Mouse (Mus musculus): ENCODE measurements around the gene Slc26a1. TPM values are rescaled to one million over a fixed set of nuclear protein-coding genes. Genes with fewer than 3 reads are reported as not detected.

Gene Slc26a1
- 0.62 and 0.99 TPM in 2 replicates for polyA plus RNA-seq (2015; fragmentation: Nextera tagmentation; extraction: Ambion mirVana)

DNA sequence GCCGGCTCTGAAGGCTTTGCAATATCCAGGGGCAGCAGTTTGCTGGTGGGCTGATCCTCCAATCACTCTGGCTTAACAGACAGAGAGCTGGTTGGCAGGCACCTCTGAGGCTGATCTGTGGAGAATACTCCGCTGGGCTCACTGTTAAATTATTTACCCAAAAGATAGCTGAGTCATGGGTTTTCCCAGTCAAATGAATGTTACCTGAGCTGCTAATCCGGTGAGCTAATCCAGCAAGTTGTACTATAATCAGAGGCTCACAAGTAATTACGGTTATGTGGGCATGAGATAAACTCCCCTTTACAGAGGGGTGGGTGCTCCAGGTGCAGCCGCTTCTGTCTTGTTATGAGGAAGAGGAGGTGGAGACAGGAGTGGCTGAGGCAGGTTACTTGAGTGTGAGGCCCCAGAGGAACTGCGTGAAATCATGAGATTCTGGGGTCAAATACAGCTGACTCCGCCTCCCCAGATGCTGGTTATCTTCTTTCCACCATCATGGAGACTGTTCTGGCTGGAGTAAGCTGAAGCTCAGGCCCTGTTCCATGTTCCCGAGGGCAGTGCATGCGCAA, at the start of gene Slc26a1:
Gene Slc26a1 (minus strand): TSS at position 319 of the 566 bp plus-strand sequence.
- no peaks in the 10 kb centered on the region for H3K9me3 ChIP-seq
- H3K4me1 ChIP-seq = peaks cover 21% of the 10 kb centered on the region
- no peak within 1 kb of the TSS for H3K4me2 ChIP-seq
- peaks cover 31% of the 10 kb centered on the region for H3K36me3 ChIP-seq
- no peak within 1 kb of the TSS for H3K4me3 ChIP-seq
- WGBS = 69% methylated on average over 9 of the region's 9 CpGs
- H3K27me3 ChIP-seq (replicated peaks) = no peaks in the 10 kb centered on the region
- H3K9ac ChIP-seq = no peak within 1 kb of the TSS; the same call in 1 of the 2 replicates
- H3K27ac ChIP-seq (replicated peaks) = no peak within 1 kb of the TSS
- ATAC-seq (ENCODE audit: extremely low read depth, insufficient number of reproducible peaks, low FRiP score, low TSS enrichment) = no peak

DNA sequence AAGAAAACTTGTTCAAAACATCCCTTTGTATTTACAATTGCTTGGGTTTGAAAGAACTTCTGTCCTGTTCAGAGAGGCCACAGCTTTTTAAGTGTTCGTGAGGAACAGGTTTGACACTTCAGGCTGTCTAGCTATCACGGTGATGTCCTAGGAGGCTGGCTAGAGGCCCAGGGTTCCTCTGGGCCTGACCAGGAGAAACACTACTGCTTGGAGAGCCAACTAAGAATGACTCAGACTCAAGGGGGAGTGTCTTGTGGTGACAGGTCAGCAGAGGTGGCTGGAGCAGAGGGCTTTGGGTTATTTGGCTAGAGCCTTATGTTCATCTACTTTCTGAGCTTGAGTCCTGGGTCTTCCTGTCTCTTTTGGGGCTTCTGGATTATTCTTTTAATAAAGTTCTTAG, 48.6 kb upstream of the Slc26a1 start:
- Histone ChIP-seq H3K9me3 (no peaks in the 10 kb centered on the region), H3K4me1 (peaks cover 11% of the 10 kb centered on the region), H3K4me3 (no peak overlapping the region), H3K27ac (replicated peaks) (no peak overlapping the region), H3K9ac (no peak overlapping the region), H3K27me3 (replicated peaks) (no peaks in the 10 kb centered on the region), H3K36me3 (no peaks in the 10 kb centered on the region), H3K4me2 (no peak overlapping the region)
- no peak for ATAC-seq (ENCODE audit: extremely low read depth, insufficient number of reproducible peaks, low FRiP score, low TSS enrichment)
- 24% methylated on average over 2 of the region's 2 CpGs for WGBS

DNA sequence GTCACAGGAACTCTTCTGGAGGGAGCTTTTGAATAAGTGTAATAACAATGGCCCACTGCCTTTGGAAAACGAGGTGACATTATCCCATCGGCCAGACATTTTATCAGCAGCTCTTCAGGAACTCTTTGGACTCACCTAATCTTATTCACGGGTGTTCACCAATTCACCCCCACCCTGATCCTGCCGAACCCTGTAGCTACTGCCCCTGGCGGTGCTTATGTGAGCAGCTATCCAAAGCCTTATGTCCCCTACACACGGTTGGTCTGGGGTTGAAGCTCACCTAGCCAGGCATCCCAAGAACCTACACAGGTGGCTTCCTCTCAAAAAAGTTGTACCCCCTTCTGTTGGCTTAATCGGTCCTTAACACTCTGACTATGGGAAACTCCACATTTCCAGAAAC, 44.4 kb upstream of the Slc26a1 start:
- Histone ChIP-seq H3K9ac (no peak overlapping the region), H3K4me2 (no peak overlapping the region), H3K4me3 (no peak overlapping the region), H3K27me3 (replicated peaks) (no peaks in the 10 kb centered on the region), H3K27ac (replicated peaks) (no peak overlapping the region), H3K36me3 (no peaks in the 10 kb centered on the region), H3K9me3 (no peaks in the 10 kb centered on the region), H3K4me1 (peaks cover 27% of the 10 kb centered on the region)
- 46% methylated on average over 7 of the region's 7 CpGs for WGBS
- ATAC-seq (ENCODE audit: extremely low read depth, insufficient number of reproducible peaks, low FRiP score, low TSS enrichment) = no peak

DNA sequence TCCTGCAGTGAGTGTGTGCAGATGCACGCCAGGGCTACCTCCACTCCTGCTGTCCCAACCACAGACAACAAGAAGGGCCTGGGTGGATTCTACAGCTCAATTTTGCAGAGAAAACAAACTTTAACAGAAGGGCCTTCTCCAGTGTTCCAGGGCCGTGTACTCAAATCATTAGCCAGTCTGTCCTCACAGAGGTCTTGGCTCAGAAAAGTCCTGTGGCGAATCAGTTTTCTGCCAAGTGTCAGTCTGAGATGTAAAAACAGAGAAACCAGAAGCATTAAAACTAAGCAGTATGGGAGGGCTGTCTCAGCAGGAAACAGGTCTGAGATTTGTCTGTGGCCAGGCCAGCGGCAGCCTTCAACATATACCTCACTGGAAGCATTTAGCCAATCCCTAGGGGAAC, 42.7 kb upstream of the Slc26a1 start:
- Histone ChIP-seq H3K27me3 (replicated peaks) (no peaks in the 10 kb centered on the region), H3K4me1 (peaks cover 33% of the 10 kb centered on the region), H3K4me3 (no peak overlapping the region), H3K9me3 (no peaks in the 10 kb centered on the region), H3K27ac (replicated peaks) (peak overlapping the region; percentile 53; the same call in 1 of the 2 replicates), H3K9ac (no peak overlapping the region), H3K36me3 (no peaks in the 10 kb centered on the region), H3K4me2 (no peak overlapping the region)
- WGBS = 41% methylated on average over 4 of the region's 4 CpGs
- no peak for ATAC-seq (ENCODE audit: extremely low read depth, insufficient number of reproducible peaks, low FRiP score, low TSS enrichment)

DNA sequence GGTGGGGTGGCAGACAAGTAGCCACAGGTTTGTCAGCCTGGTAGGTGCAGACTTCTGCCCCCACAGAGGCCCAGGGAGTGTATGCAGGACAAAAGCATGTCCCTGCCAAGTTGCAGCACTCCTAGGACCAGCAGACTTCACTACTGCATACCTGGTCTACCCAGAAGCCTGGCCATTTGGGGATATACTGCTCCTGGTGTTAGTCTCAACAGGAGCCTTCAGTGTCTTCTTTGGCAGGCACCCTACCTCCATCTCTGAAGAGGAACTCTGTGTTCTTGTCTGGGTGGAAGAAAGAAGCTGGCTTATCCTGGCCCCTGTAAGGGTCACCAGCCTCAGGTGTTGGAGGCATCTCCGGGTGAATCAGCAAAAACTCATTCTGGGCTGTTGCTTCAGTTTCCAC, 40.6 kb upstream of the Slc26a1 start:
- Histone ChIP-seq H3K4me1 (peaks cover 33% of the 10 kb centered on the region), H3K27ac (replicated peaks) (no peak overlapping the region), H3K9me3 (no peaks in the 10 kb centered on the region), H3K4me2 (no peak overlapping the region), H3K9ac (no peak overlapping the region), H3K4me3 (no peak overlapping the region), H3K27me3 (replicated peaks) (no peaks in the 10 kb centered on the region), H3K36me3 (no peaks in the 10 kb centered on the region)
- no peak for ATAC-seq (ENCODE audit: extremely low read depth, insufficient number of reproducible peaks, low FRiP score, low TSS enrichment)
- WGBS = 76% methylated on average over 1 of the region's 1 CpGs

DNA sequence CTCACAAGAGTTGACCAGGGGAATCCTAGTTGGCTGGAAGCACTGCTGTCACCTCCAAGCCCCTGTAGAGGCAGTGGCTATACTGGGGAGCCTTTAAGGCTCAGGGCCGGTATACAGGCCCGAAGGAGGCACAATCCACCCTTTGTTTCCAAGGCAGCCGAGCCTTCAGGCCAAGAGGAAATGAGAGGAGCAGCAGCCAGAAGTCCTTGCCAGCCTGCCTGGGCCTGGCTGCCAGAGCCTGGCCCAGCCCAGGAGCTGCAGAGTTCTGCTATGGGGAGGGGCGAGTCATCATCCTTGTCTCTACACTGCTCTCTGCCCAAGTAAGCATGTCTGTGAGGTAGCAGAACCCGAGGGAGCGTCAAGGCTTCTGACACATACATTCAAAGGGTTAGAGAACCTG, 38.8 kb upstream of the Slc26a1 start:
- H3K4me1 ChIP-seq = peaks cover 32% of the 10 kb centered on the region
- no peaks in the 10 kb centered on the region for H3K9me3 ChIP-seq
- no peak for ATAC-seq (ENCODE audit: extremely low read depth, insufficient number of reproducible peaks, low FRiP score, low TSS enrichment)
- H3K27ac ChIP-seq (replicated peaks) = peak overlapping the region; percentile 65
- H3K4me2 ChIP-seq = no peak overlapping the region
- WGBS = 54% methylated on average over 6 of the region's 6 CpGs
- no peak overlapping the region for H3K4me3 ChIP-seq
- no peaks in the 10 kb centered on the region for H3K27me3 ChIP-seq (replicated peaks)
- 0 out of 2 replicates have a peak overlapping the region, but pooled peaks have one; percentile 14 for H3K9ac ChIP-seq
- no peaks in the 10 kb centered on the region for H3K36me3 ChIP-seq

DNA sequence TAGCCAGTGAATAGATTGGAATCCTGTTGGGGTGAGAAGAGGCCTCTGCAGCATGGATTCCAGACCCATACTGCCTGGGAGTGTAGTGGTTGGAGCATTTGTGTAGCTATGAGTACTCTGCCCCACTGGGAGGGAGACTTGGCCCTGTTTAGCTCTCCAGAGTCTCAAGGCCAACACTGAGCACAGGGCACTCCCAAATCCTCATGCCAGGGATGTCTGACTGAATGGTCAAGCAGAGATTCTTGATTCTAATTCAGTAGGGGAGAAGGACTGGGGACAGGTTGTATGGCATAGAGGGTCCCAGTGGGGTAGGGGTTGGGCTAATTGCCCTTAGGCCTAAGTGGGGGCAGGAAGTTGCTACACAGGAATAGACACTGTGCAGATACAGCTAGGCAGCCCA, 38.3 kb upstream of the Slc26a1 start:
- Histone ChIP-seq H3K27ac (replicated peaks) (peak overlapping the region; percentile 65), H3K4me2 (no peak overlapping the region), H3K4me3 (no peak overlapping the region), H3K4me1 (peaks cover 33% of the 10 kb centered on the region), H3K9me3 (no peaks in the 10 kb centered on the region), H3K27me3 (replicated peaks) (no peaks in the 10 kb centered on the region), H3K36me3 (0 out of 2 replicates have a peak, but pooled peaks cover 1% of the 10 kb centered on the region), H3K9ac (no peak overlapping the region)
- no peak for ATAC-seq (ENCODE audit: extremely low read depth, insufficient number of reproducible peaks, low FRiP score, low TSS enrichment)

DNA sequence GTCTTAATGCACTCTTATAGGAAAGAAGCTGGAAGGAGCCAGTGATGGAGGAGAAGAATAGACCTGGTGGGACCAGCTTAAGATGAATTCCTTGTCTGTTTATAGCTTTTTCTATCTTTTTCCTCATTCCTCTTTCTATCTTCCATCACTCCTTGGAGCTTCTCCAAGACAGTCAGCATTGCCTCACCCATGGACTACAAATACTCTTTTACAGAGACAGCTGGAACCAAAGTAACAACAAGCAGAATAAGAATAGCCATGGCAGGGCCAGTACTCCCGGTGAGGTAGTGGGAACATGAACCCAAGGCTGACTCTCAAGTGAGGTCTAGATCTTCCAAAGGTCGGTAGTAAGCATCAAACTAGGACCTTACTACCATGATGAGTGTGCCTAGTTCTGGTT, 37.7 kb upstream of the Slc26a1 start:
- H3K4me2 ChIP-seq = no peak overlapping the region
- H3K9ac ChIP-seq = no peak overlapping the region
- no peaks in the 10 kb centered on the region for H3K9me3 ChIP-seq
- H3K27me3 ChIP-seq (replicated peaks) = no peaks in the 10 kb centered on the region
- H3K4me3 ChIP-seq = no peak overlapping the region
- peaks cover 33% of the 10 kb centered on the region for H3K4me1 ChIP-seq
- H3K36me3 ChIP-seq = peaks cover 7% of the 10 kb centered on the region; the same call in 1 of the 2 replicates
- no peak for ATAC-seq (ENCODE audit: extremely low read depth, insufficient number of reproducible peaks, low FRiP score, low TSS enrichment)
- H3K27ac ChIP-seq (replicated peaks) = peak overlapping the region; percentile 65; the same call in 1 of the 2 replicates
- 79% methylated on average over 2 of the region's 2 CpGs for WGBS

DNA sequence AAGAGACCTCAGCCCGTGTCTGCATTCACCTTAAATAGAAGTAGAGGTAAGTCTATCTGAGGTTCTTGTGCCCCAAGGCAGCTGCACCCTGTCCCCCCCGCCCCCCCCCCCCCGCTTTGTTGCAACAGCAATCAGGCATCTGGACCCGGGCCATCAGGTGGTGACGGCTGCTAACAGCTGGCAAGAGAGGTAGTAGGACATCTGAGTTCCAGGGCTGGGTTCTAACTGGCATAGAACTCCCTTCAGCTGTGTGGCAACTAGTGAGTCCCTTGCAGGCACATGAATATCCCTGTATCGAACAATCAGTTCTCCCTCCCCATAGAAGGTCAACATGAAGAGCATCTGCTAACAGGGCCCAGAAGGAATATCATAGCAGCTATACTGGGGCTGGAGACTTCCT, 36.6 kb upstream of the Slc26a1 start:
- Histone ChIP-seq H3K9ac (no peak overlapping the region), H3K9me3 (no peaks in the 10 kb centered on the region), H3K36me3 (peaks cover 17% of the 10 kb centered on the region), H3K4me1 (peaks cover 27% of the 10 kb centered on the region), H3K27ac (replicated peaks) (no peak overlapping the region), H3K4me3 (no peak overlapping the region), H3K4me2 (no peak overlapping the region), H3K27me3 (replicated peaks) (no peaks in the 10 kb centered on the region)
- 69% methylated on average over 4 of the region's 6 CpGs for WGBS
- ATAC-seq (ENCODE audit: extremely low read depth, insufficient number of reproducible peaks, low FRiP score, low TSS enrichment) = no peak

DNA sequence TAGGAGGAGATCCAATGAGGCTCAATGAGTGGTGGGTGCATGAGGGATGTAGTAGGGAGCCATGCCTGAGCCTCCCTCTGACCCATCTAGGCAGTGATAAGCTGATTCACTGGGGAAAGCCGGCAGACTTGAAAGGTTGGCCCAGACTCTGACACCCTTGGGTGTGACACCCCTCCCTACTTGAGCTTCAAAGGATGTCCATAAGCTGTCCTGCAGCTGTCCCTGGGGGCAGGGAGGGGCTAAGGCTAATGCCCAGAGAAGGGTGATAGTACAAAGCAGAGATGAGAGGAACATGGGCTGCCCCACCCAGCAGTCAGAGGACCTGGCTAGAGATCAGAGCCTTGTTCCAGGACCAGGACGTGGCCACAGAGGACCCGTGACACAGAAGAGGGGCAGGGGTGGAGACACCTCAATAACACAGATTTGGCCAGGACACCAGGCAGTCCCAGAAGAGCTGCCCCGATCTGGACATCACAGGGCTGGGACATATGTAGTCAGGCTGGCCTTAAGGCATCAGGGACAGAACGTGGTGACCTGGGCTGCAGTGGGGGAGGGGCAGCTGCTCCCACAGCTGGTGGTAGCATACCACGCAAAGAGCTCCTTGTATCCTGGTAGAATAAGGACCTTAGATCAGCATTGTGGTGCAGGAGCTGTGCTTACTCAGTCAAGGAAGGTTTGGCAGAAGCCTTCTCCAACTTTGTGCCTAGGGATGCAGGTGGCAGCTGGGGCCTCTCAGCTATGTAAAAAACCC, 33.8 kb upstream of the Slc26a1 start:
- peak; percentile 47; the same call in 1 of the 2 replicates for ATAC-seq (ENCODE audit: extremely low read depth, insufficient number of reproducible peaks, low FRiP score, low TSS enrichment)
- WGBS = 37% methylated on average over 6 of the region's 6 CpGs
- H3K27ac ChIP-seq (replicated peaks) = no peak overlapping the region

DNA sequence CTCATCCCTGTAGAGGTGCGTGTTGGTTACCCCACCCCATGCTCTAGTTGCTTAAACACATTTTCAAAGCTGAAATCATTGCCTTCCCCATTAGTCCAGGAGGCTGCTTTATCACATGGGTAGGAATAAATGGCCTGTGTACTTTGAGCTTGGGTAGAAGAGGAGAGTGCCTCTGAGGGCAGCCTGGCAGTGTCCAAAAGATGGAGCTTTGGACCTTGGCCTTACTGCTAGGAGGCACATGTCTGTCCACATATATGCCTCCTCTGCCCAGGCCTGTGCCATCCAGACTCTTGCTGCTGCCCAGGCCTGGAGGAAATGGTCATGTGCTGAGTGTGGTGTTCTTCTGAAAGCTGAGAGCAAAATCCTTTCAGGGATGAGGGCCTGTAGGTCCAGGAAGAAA, 33.0 kb upstream of the Slc26a1 start:
- H3K9ac ChIP-seq = no peak overlapping the region
- H3K36me3 ChIP-seq = peaks cover 50% of the 10 kb centered on the region
- ATAC-seq (ENCODE audit: extremely low read depth, insufficient number of reproducible peaks, low FRiP score, low TSS enrichment) = no peak
- H3K27me3 ChIP-seq (replicated peaks) = no peaks in the 10 kb centered on the region
- 91% methylated on average over 1 of the region's 1 CpGs for WGBS
- no peak overlapping the region for H3K4me2 ChIP-seq
- no peak overlapping the region for H3K27ac ChIP-seq (replicated peaks)
- H3K4me3 ChIP-seq = no peak overlapping the region
- H3K9me3 ChIP-seq = no peaks in the 10 kb centered on the region
- H3K4me1 ChIP-seq = peaks cover 27% of the 10 kb centered on the region

More for the DNA sequence above, 33.8 kb upstream of the Slc26a1 start:
- Histone ChIP-seq H3K9me3 (no peaks in the 10 kb centered on the region), H3K36me3 (peaks cover 45% of the 10 kb centered on the region), H3K9ac (no peak overlapping the region), H3K4me2 (no peak overlapping the region), H3K4me1 (peaks cover 25% of the 10 kb centered on the region), H3K4me3 (no peak overlapping the region), H3K27me3 (replicated peaks) (no peaks in the 10 kb centered on the region)

DNA sequence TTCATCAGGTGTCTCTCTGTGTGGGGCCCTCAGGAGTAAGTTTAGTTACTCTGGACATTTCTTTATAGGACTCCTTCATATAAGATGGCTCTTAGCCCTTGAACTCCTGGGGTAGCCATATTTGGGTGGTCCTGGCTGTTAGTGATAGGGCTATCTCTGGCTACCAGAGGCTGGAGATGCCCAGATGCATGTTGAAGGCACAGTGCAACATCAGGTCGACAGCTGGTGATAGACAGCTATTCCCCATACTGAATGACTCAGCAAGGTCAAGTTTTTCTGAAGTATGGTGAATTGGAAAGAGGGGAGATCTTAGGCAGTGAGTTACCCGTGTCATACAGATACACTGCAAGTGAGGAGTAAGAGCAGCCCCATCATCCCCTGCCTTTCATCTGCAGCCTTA, 32.4 kb upstream of the Slc26a1 start:
- no peak overlapping the region for H3K27ac ChIP-seq (replicated peaks)
- no peaks in the 10 kb centered on the region for H3K27me3 ChIP-seq (replicated peaks)
- H3K36me3 ChIP-seq = peaks cover 56% of the 10 kb centered on the region
- ATAC-seq (ENCODE audit: extremely low read depth, insufficient number of reproducible peaks, low FRiP score, low TSS enrichment) = no peak
- H3K9ac ChIP-seq = no peak overlapping the region
- H3K4me2 ChIP-seq = no peak overlapping the region
- no peaks in the 10 kb centered on the region for H3K9me3 ChIP-seq
- H3K4me1 ChIP-seq = peaks cover 31% of the 10 kb centered on the region
- 70% methylated on average over 2 of the region's 2 CpGs for WGBS
- no peak overlapping the region for H3K4me3 ChIP-seq
